Mouse (Mus musculus) left cerebral cortex, postnatal 25 days (tissue): ENCODE data around the gene Tubb4b. TPM values are rescaled to one million over a fixed set of nuclear protein-coding genes. Genes with fewer than 3 reads are reported as not detected.

Source experiments
- DNase-seq, 2 experiments: peaks; one replicate each; pipeline ENCODE4 v3.0.0; 2022; ENCODE audit warnings: low spot score in 2 of 2, mixed read lengths in 1 of 2
- intact Hi-C: fragments of 180-260 bp; cut with DNase I; formaldehyde crosslinking; loops from one replicate; pipeline ENCODE4 v1.15.1; 2025
- total RNA-seq, 2 experiments: library from RNA; stranded (reverse); gene quantifications; 2 replicates each; pipeline ENCODE4 v1.2.3; 2021

Gene Tubb4b
- total RNA-seq, 2 experiments from 2014 or later = 376 to 398 TPM

DNA sequence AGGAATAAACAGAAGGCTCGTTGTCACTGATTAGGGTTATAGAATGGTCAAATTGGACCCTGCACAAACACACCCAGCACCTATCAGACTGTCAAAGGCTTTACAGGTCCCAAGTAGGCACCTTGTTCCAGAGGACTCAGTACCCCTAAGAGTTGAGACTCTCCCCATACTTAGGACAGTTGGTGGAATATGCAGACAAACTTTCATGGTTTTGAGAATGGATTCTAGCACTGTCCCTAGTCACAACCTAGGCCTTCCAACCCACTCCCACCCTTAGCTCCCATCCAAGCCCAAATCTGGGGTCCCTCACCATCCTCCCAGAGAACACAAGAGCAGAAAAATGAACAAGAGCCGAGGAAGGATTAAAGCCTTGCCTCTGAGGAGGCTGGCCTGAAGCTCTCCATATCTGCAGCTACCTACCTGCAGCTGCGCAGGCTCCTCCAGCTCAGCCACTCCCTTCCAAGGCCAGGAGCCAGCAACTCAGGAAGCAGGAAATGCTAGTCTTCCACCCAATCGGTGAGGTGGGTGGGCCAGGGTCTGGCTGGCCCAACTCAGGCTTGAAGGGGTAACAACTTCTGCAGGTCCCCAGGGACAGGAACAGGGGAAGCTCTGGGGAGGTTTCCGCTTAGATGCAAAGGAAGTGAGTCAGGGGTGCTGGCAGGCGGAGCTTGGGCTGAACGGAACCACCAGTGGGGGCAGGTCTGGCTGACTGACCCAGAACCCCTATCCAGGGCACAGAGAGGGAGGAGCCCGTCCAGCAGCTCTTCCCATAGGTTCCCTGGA lies 28.1 kb downstream of the Tubb4b start, which contains the start of gene Tor4a:
Tor4a (minus strand) TSS at position 715 of the 783 bp plus-strand sequence.
- DNase-seq = no peak
- intact Hi-C loops = no loop called here

DNA sequence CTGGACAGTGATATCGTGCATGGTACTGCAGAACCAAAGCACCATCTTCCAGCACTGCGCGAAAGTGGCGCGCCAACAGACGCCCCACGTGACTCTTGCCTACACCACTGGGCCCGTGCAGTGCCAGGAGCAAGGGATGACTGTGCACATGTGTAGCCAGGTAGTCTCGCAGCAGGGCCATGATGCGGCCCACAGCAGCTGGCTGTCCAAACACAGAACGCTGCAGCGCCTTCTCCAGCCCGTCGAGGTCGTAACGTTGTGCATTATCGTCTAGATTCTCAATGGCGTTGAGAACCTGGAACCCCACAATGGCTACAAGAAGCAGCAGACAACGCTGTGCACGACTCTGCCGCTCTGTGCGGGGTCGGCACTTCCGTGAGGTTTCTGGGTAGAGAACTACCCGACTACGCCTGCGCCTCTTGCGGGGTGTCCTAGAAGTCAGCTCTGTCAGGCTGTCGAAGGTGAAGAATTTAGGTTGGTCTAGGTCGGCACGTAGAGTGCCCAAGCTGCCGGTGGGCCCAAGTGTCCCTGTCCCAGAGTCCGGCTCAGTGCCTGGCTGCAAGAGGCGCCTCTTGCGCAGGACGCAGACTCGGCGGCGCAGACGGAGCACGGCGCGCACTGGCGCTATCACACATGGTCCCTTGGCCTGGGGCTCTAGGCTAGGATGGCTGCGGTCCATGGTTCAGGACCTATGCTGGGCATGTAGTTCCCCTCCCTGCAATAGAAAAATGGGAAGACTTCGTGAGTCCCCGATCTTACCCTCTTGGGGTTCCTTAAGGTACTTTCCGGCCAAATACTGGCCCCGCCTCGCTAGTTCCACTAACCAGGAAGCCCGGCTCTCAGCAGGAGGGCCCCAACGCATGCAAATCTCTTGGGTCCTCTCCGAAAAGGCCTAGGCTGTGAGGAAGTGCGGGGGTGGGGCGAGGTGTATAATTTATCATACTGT lies 29.0 kb downstream of the Tubb4b start:
- DNase-seq = no peak
- intact Hi-C loops = no loop called here

DNA sequence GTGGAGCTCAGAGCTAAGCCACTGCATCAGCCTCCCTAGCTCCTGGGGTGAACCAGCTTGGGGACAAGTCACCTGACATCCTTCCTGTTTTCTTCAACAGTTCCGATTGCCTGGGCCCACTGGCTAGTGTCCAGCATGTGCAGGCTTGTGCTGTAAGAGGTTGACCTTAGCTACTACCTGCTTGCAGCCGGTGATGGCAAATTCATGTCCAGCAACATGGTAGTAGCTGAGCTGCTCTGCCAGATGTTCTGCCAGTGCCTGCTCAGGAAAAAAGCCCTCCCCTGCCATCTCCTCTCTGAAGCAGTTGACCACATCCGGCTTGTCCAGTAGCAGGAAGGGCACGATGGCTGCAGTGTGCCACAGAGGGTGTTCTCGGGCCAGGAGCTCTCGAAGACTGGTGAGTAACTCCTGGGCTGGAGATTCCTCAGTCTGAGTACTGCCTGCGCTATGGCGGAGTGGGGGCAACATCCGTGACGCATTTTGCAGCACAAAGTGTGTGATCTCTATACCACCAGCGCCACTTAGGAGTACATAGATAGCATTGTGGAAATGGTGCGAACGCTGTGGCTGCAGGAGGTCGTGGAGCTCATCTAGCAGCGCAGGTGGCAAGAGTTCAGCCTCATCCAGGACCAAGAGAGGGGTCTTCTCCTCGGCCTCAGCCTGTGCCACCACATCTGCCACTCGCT lies 29.9 kb downstream of the Tubb4b start:
- no peak for DNase-seq

DNA sequence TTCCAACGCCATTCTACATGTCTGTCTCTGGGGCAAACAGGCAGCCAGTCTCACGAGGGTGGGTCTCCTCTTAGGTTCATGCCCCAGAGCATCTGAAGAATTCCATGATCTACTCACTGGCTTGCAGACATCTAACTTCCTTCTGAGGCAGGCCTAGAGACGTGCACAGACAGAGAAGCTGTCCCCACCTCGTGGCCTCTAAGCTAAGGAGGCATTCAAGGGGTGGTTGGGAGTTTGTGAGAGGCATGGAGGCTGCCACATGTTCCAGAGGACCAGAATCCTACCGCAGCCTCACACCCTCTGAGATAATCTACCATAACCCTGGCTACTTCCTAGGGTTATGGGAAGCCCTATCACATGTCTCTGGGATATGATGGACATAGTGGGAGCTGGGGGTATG lies 30.5 kb downstream of the Tubb4b start:
- DNase-seq = no peak
- intact Hi-C loops = loop anchor here (5.0 kb wide), 2 partner anchors 63 to 78 kb away; partner anchors contain the start of genes Anapc2, Ssna1 and Tmem203

More for the DNA sequence above, 29.9 kb downstream of the Tubb4b start:
- intact Hi-C loops = loop anchor here (5.0 kb wide), 2 partner anchors 63 to 78 kb away; partner anchors contain the start of genes Anapc2, Ssna1 and Tmem203

DNA sequence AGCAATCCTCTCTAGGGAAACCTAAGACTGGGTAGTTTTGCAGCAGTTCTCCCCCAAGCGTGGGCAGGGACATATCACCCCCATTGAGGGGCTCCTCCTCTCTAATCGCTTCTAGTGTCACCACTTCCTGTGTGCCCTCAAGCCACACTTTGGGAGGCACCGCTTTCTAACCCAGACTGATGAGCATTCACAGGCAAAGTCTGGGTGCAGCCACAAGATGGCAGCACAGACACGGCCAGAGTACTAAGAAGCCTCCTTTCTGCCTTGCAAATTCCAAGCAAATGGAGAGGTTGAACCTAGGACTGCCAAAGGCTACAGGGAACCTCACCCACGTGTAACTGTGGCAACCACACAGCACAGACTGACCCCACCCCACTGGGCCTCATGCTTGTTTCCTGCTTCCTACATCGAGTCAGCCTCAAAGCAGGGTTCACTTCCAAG lies 31.2 kb downstream of the Tubb4b start:
- intact Hi-C loops = loop anchor here (1.0 to 5.0 kb wide), 3 partner anchors 35 to 79 kb away; partner anchors contain the start of genes Anapc2, Ssna1 and Tmem203
- peak; percentile 76 to 89 for DNase-seq

DNA sequence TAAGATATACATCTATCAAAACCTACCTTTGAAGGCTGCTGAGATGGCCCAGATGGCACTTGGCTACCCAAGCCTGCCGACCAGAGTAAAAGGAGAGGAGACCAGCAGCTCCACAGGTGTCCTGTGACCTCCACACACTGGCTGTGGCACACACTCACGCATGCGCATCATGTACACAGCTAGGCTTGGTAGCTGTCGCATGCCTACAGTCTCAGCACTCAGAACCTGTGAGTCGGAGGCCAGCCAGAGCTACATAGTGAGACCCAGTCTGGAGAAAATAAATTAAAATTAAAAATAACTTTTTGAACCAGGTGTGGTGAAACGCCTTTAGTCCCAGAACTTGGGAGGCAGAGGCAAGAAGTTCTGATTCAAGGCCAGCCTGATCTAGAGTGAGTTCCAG lies 36.7 kb downstream of the Tubb4b start:
- DNase-seq = no peak
- intact Hi-C loops = loop anchor here (5.0 kb wide), 1 partner anchor 61 kb away; no protein-coding TSS in a partner anchor

DNA sequence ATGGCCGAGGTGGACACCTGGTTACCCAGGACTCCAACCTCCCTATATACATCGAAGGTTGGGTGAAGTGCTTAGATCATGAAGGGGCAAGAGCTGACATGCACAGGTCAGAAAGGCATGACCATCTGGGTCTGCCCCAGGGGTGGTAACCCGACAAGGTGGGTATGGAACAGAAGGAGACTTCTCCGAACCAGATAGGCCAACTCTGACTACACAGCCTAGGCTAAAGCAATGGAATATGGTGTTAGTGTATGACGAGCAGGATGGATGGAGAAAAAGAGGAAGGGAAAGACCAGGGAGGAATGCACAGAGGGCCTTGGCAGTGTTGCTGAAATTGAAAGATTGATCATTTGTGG lies 37.9 kb downstream of the Tubb4b start:
- no peak for DNase-seq
- intact Hi-C loops = loop anchor here (5.0 kb wide), 1 partner anchor 59 kb away; no protein-coding TSS in a partner anchor

DNA sequence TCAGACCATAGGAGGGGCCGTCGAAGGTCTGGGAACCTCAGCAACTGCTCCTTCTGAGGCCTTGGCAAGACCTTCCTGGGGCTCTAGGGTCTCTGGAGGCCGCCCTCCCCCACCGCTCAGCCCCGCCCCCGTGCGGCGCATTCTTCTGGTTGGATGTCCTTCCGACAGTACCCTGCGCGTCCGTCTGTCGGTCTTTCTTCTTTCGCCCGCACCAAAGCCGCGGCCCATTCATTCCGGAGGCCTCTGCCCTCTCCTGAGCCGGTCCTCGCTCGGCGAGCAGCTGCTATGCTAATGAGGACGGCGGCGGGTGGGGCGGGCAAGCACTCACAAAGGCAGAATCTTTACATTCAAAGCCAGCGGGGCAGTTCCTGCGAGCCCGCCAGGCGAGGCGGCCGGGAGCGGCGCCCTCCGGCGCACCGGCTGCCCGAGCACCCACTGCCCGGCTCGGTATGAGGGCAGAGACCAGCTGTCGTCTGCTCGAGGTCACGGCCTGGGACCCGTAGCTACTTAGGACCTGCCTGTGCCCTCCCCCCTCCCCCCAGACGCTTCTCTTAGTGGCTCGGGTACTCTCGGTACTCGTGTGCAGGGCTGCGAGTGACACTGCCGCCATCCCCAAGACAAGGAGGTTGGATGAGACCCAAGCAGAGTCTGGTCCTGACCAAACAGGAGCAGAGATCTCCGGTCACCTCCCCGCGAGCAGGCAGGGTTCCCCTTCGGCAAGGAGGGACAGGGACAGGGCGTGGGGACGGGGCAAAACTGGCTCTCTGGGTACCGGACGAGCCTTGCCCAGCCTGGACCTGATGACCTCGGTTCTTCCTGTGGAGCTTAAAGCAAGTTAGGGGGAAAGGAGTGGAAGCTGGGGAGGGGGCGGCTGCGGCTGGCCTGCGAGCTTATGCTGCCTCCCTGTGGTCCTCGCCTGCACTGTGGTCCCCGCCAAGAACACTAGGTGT lies 38.6 kb downstream of the Tubb4b start:
- intact Hi-C loops = loop anchor here (2.0 to 5.0 kb wide), 2 partner anchors 59 to 87 kb away; no protein-coding TSS in a partner anchor
- no peak for DNase-seq

DNA sequence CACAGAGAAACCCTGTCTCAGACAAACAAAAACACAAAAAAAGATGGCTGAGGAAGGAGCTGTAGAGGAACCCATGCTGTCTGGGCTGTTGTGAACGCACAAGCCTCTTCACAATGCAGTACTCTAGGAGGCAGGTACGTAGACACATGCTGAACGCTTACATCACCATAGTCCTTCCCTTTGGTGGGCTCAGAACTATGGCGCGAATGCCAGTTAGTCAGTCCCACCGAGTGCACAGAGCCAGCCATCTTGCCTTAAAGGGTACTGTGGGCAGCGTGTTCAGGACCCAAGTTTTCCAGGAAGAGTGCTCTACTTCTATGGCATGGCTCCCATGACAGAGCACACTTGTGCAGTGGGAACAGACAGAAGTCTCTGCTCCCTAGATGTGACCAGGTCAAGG lies 40.0 kb downstream of the Tubb4b start:
- intact Hi-C loops = loop anchor here (2.0 kb wide), 1 partner anchor 86 kb away; no protein-coding TSS in a partner anchor
- no peak for DNase-seq

DNA sequence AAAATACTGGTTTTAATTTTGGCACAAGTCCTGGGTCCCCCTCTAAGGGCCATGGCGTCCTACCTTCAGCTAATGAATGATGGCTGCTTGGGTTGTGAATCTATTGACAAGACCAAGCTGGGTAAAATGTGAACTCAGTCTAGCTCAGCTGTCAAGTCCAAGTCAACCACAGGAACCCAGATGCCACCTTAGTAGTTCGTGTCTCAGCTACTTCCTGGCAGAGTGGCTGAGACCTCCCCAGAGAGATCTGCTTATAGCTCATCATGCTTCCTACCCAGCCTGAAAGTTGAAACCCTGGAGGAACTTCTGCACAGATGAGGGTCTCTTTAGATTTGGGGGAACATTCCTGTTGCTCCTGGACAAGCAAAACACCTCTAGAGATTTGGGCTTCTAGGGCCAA lies 41.2 kb downstream of the Tubb4b start:
- intact Hi-C loops = no loop called here

DNA sequence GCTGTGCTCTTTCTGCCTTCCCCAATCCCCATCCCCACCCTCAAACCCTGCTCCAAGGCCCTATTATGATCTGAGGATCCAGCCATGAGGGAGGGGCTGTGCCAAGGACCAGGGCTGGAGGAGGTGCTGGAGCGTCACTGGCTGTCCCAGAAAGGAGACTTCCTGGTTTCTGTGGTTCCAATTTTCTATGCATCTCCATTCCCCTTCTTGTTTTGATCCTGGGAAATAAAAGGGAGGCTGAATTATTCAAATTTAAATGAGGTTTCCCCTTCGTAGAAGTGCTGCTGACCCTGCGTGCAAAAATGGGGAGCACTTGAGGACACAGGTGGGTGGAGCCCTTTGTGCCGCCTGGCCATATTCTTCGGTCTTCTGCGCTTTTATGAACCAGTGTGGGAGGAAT lies 41.8 kb downstream of the Tubb4b start:
- intact Hi-C loops = no loop called here
- peak in 1 of 2 experiments; percentile 52 for DNase-seq

More for the DNA sequence above, 41.2 kb downstream of the Tubb4b start:
- no peak for DNase-seq

DNA sequence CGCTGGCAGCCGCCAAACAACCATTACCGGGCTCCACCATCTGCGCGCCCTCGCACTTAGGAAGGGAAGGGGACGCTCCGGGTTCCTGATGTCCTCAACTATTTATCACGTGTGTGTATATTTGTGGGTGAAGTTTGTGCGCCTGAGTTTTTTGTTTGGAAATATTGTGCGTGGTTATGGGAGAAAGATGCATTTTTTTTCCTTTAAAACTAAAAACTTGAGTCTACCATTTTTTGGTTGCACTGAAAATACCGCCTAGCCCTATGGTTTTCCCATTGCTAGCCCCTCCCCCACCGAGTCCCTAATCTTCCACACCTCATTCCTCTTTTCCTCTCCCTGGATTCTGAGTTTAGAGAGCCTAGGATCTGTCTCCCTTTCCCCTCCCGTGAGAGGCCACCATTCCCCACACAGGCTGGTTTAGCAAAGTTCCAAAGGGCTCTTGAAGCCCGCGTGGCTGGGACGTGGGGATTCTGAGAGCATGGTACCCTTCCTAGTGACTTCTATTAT lies 42.6 kb downstream of the Tubb4b start:
- intact Hi-C loops = no loop called here
- no peak for DNase-seq

DNA sequence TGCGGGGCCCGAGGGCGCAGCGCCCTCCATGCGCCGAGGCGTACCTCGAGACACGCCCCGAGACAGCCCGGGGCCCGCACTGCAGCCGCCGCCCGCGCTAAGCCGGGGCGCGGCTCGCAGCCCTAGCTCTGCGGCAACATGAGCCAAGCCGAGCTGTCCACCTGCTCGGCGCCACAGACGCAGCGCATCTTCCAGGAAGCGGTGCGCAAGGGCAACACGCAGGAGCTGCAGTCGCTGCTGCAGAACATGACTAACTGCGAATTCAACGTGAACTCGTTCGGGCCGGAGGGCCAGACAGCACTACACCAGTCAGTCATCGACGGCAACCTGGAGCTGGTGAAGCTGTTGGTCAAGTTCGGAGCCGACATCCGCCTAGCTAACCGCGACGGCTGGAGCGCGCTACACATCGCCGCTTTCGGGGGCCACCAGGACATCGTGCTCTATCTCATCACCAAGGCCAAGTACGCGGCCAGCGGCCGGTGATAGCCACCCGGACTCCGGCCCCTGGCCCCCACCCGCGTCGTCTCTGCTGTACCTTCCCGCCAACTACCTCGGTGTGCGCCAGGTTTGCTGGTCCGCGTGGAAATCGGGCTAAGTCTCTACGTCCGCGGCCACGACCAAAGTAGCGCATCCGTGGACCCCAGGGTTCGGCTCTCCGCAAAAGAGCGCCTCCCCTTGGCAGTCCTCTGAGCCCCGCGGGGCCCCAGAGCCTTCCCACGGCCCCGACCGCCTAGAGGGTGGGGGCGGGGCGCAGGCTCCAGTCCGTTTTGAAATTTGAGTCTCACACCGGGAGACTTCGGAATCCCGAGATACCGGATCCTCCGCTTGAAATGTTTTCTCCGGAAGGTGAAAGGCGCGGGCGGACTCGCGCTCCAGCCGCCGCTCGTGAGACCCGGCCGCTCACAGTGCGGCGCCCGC lies 43.3 kb downstream of the Tubb4b start:
- intact Hi-C loops = no loop called here
- no peak for DNase-seq

DNA sequence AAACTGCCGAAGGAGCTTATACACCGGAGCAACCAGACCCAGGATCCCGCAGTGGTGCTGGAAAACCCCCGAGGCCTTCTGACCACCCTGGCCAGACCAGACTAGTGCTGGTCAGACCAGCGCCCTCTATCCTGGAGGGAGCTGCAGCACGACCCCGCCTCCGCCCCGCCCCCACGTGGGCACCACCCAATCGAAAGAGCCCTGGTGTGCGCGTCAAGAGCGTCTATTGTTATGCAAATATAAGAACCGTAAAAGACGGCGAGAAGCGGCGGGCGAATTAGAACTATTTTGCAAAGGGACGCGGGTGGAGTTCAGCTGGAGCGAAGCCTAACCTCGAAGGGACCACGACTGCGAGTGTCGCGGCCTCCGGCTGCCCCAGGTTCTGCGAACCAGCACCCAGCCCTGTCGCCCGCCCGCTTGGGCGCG lies 44.0 kb downstream of the Tubb4b start, which contains the start of gene Nrarp:
Nrarp (plus strand) TSS at position 281 of the 426 bp plus-strand sequence.
- intact Hi-C loops = no loop called here
- DNase-seq = peak; percentile 91 to 95

DNA sequence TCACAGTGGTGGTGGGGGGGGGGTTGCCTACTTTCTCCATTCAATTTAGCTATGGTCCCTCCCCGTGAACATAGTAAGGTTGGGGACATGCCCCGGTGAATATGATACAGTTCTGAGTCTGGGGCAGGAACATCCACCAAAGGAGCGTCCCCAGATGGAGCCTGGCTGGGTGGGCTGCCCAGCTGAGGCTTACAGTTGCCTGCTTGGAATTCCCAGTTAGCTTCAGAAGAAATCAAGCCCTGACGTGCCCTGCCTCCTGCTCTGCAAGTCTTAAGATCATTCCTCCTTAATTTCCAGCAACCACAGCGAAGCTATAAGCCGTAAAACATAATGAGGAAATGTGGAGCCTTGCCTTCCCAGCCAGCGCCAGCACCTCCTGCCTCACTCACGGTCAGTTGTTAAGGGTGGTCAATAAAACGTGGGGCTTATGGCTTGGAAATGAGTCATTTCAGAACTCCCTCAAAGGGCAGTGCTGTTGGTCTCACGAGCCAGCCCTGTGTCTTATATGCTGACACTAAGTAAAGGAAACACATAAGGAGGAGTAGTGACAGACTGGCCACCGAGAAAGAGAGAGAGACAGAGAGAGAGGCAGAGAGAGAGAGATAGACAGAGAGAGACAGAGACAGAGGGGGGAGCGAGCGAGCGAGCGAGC lies 44.8 kb downstream of the Tubb4b start:
- DNase-seq = no peak
- intact Hi-C loops = no loop called here

DNA sequence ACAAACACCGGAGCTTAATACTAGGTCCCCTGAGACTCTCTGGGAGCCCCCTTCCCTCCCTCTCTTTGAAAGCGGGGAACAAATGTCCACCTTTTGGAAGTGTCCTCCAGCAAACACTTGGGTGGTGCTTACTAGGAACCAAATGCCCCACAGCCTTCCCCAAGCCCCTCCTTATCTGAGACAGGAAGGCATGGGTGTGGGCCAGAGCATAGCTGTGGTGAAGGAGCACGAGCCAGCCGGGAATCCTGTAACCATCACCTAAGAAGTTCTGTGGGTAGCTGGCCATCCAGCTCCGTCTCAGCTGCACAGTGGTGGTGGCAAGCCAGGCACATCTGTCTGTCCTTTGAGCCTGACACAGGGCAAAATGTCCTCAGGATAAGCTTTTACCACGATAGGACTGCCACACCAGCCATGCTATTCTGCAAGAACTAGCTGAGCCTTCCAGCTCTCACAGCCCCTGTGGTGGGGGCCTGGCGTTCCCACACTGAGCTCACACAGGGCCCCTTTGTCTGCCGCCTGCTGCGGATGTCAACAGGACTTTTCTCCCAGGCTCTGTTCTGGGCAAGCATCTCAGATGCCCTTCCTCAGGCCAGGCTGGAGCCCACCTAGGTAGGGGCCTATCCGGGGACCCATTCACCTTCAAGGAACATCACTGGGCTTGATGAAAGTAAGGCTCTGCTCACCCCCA lies 46.1 kb downstream of the Tubb4b start:
- intact Hi-C loops = no loop called here
- peak in 1 of 2 experiments; percentile 58 for DNase-seq
